Mouse (Mus musculus) heart, adult 8-10 months (tissue): ENCODE measurements at regions not wholly inside any gene's neighbourhood (a gene's known extent, or its start where the extent isn't known, plus 50 kb on each side); places are given as distances from the start of the nearest gene placed in this dataset.
A peak's percentile ranks its signal among the peaks of the same experiment; 100 is the strongest.

Source experiments
- DNase-seq: peaks from one replicate; pipeline ENCODE4 v3.0.0; 2022; ENCODE audit warnings: low spot score

DNA sequence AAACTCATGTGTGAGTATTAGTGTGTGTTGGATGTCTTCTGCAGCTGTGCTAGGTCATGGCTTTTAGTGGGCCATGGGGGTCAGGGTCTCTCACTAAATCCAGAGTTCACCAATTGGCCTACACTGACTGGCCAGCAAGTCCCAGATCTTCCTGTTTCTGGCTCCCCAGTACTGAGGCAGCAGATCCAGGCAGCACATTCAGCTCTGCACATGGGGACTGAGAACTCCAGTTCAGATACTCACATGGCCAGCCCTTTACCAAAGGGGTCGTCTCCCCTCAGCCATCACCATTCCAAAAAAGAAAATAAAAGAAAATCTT, 521.6 kb upstream of the Cited2 start:
- no peak for DNase-seq

DNA sequence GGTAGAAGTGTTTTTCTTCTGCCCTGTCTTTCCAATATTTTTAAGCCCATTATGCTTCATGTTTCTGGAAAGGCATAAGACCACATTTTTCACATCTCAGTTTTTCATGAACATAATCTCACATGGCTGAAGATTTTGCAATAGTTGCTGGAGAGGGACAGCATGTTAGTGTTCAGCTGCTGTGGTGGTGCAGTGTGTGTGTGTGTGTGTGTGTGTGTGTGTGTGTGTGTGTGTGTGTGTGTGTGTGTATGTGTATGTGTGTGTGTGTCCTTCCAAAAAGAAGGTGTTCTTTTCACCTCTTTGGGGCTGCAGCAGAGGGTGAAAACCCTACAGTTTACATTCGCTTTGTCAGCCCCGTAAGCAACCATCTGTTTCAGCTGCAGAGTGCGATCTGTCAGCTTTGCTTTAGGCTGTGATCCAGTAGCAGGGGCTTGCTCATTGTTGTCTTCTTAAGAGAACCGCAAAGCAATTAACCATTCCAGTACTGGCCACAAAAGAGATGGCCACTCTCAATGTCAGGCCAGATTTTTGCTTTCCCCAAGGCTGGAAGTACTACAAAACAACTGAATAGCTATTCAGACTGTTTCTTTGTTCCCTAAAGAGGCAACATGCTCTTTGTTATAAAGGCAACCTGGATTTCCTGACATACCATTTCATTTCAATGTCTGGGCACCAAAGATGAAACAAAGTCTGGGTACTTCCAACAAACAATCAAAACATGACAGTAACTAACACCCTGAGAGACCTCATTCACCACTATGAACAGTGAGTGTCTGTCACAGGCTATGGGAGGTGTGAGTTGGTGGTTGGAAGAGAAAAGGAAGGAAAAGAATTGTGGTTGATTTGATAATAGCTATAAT, 520.2 kb upstream of the Cited2 start:
- DNase-seq = no peak

DNA sequence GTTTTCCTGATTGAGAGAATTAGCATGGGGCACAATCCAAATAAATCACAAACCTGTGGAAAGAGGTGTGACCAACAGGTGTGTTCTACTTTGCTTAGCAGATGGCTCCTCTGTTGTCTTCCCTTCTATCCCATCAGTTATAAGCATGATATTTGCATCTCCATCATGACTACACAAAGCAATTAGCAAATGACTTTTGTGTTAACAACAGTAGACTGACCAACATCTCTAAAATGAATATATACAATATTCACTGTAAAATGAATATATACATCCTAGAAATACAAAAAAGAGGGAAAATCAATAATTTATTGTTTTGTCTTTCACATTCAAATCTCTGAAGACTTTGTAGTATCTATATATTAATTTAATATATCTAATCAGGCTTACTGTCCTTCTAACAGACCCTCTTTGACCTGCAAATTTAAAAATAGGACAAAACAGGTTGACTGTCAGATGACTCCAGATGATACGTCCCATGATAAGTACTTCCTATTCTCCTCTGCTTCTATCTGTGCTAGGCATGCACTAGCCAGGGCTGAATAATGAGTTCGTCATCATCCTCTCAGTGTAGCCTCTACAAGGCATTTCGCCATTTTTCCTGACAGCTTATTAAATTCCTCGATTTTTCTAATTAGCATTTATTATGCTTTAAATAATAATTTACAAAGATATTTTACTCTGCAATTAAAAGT, 519.5 kb upstream of the Cited2 start:
- no peak for DNase-seq

DNA sequence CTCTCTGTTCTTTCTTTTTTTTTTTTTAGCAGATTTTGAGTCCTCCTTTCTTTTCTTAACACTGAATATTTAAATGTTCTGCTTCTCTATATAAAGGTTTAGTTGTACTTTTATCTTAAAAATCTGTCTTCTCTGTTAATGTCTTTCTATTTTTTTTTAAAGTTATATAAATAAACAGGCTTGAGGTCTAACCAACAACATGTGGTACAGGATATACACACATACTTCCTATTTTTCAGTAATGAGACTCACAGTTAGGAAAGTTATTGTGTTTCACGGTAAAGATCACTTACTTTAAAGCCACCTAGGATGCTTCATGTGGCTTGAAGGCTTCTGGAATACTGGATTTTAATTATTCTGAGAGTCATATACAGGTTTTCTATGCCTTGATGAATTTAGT, 518.9 kb upstream of the Cited2 start:
- no peak for DNase-seq

DNA sequence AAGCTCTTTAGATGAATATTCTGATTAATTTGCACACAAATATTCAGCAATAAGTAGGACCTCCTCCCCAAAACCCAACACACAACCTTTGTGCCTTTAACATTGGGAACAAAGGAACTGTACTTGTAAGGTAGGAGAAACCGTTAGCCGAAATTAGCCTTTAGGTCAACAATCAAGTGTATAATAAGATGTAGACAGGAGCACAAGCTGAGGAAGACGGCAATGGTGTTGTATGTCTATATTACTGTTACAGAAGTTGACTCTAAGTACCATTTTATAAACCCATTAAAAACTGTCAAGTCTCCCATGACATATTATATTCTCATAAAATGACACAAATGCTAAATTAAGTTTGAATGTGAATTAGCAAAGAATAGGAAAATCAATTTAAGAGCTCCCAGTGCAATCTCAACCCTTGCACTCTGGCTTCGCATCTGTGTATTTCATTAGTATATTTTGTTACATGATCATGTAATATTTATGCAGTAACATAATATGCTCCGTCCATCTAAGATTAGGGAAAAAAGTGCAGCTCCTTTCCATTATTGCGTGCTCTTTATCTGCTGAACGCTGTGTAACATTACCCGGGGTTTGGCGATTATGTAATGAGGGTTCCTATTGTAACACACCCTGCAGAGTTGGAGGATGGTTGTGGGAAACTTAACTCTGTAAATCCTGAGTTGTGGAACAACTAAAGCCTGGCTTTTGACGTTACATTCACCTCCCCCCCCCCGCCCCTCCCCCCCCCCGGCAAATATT, 510.3 kb upstream of the Cited2 start:
- peak; percentile 48 for DNase-seq

DNA sequence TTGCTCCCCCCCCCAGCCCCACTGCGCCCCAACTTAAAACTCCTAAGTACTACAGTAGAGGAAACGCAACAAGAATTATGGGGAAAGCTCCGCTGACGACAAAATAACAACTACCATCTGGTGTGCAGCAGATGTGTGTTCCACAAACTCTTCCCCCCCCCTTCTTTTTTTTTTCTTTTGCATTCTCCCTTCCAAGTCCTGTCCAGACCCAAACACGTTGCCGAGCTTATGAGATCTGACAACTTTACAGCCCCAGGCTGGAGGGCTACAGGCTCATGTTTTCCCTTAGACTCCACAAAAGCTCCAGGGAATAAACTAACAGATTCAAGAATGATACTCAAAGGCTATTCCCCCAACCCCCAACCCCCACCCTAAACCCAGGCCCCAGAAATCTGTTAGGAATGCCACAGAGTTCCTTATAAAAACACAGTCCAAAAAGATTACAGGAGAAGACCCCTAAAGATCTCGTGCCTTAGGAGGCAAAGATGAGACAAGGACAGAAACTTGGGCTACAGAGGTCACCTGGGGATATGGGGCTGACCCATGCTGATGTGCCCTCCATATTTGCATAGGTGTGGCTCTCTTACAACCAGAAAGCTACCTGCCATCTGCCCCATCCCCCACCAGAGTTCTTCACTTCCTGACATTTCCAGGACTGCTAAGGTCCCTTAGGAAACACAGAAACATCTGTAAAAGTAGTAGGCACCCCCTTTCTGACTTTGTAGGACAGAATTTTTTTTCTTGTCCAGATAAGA, 509.5 kb upstream of the Cited2 start:
- DNase-seq = no peak

DNA sequence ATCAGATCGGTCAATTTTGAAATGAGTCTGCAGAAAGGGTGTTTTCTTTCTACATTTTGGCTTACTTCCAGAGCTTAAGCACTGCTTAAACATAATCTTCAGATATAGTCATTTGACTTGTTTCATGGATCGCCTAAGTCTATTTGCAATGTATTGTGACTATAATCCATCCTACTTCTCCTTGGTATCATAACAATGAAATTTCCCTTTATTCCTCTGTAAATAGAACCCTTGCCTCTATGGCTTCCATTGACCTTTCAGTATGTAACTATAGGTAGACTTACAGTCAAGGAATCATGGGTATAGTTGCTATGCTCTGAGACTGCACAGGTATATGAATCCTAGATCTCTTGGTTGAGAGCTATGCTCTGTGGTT, 509.0 kb upstream of the Cited2 start:
- no peak for DNase-seq

DNA sequence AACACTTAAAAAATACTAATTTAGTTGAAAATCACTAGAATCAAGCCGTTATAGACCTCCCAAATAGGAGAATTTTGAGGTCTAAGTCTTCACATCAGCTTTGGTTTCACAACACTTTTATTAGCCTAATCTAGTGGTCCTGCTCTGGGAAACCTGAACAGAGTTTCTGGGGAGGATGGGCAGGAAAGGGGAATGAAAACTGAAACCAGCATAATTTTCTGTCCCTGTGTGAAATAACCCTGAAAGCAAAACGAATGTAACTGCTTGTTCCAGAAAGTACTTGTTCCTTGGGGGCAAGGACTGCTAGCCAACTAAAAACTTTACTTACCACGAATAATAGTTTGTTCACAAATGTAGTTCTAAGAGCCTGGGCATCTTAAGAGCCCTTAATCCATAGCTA, 508.0 kb upstream of the Cited2 start:
- no peak for DNase-seq

DNA sequence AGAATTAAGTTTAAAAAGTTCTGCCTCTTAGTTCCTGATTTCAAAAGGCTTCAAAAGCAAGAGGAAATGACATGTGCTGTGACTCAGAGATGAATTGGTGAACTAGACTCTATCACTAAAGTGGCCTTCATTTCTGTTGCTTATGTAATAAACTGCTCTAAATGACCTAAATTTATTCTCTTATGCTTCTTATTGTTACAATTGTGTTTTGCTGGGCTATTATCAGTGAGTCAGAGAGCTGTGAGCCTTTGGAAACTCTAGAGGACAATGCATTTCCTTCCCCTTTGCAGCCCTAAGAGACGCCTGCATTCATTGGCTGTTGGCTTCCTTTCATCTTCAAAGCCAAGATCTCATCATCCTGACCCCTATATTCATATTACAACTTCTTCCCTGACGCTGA, 501.5 kb upstream of the Cited2 start:
- no peak for DNase-seq

DNA sequence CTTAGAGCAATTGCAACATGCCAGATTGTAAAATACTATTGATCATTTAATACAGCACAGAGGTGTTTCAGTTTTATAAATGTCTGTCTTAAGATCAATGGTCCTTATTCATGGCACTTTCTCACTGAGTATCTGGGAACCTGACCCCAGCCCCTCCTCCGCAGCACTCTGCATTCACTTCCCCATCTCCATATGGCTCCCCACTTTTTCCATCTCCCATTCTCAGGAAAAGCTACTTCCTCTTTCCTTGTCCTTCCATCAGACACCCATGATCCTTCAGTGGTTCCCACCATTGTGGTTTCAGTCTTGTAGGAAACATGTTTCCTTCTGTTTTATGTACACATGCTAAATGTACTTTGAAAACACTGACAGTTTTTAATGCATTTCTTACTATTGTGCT, 497.3 kb upstream of the Cited2 start:
- DNase-seq = no peak

DNA sequence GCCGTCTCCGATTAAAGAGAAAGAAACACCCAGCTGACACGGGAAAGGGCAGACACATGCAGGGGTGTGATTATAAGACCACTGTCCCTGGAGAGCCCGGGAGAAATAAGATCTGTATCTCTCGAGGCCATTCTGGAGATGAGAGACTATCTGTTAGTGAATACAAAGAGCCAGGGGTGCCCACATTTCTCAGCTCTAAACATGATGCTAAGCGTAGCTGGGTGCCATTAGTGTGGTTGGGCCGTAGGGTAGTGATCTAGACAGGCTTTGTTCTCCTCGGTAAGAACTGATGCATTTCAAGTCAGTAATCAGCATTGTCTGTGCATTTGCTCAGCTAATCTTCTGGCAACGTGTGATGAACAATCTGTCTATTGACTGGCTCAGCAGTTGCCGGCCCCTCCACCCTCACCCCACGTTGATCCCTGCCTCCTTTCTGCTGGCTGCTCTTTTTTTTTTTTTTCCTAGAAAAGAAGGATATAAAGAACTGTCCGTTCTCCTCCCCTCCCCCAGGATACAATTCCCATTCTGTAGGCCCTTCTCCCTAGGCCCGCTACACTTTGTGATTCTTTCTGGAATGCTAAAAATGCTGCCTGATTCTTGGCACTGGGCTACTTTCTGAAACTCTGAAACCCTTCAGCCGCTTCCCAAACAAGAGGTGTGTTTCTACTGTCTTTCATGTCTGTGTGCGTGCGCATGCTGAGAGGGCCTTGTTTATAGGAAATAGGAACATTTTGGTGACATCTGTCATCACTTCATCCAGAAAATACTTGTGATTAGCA, 492.8 kb upstream of the Cited2 start:
- DNase-seq = no peak

DNA sequence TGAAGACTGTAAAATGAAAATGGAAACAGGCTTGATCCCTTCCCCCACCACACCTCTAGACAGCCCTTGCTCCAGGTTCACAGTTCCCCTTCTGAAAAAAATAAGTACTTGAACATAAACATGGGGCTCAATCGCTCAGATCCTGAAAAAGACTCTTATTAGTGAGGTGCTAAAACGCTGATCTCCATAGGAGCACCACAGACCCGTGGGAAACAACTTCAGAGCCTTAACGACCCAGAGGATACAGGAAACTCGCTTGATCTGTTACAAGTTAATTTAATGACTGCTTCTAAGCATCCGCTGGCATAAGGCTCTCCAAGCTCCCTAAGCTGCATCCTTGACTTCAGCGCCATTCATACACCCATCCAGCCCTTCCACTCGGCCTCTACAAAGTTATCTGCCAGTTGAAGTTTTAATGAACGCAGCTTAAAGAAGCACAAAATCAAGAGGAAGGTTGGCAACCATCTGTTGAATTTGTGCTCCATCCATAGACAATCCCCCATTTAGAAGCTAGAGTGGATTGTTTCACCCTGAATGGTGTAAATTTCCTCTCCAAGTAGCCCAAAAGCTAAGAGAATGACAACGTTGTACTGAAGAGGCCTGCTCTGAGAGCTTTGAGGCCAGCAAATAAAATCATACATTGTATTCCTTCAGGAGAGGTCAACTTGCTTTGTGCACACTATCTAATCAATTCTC, 486.9 kb upstream of the Cited2 start:
- no peak for DNase-seq

DNA sequence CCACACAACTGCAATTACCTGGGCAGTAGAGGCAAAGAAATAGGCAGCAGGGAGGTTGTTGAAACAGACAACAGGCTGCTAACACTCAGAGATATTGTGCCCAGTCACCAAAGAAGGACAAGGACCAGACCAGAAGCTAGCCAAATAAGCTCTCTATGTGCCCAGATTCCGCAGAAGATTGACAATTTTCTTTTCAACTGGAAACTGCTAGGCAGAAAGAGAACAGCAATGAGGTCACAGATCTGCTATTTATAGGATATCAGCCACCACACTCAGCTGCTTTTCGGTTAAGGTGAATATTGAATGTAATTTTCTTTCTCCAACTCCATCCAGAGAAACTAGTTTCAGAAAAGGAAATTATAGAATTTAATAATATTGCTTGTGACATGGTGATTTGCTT, 486.3 kb upstream of the Cited2 start:
- no peak for DNase-seq

DNA sequence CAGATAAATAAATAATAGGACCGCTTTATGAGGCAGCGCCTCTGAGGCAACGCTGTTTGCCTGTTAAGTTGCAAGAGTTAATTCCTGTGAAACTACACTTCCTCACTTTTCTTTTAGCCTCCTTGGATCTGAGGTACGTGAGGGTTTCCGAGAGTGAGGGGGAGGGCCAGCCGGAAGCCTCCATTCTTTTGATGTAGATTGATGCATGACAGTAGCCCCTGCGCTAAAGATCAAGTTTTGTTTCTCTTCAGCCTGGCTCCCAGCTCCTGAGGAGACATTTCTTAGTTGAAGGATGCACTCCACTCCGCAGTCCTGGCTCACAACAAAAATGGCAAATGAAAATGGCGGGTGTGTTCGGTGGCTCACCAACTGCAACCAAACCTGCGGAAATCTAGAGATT, 485.6 kb upstream of the Cited2 start:
- no peak for DNase-seq

DNA sequence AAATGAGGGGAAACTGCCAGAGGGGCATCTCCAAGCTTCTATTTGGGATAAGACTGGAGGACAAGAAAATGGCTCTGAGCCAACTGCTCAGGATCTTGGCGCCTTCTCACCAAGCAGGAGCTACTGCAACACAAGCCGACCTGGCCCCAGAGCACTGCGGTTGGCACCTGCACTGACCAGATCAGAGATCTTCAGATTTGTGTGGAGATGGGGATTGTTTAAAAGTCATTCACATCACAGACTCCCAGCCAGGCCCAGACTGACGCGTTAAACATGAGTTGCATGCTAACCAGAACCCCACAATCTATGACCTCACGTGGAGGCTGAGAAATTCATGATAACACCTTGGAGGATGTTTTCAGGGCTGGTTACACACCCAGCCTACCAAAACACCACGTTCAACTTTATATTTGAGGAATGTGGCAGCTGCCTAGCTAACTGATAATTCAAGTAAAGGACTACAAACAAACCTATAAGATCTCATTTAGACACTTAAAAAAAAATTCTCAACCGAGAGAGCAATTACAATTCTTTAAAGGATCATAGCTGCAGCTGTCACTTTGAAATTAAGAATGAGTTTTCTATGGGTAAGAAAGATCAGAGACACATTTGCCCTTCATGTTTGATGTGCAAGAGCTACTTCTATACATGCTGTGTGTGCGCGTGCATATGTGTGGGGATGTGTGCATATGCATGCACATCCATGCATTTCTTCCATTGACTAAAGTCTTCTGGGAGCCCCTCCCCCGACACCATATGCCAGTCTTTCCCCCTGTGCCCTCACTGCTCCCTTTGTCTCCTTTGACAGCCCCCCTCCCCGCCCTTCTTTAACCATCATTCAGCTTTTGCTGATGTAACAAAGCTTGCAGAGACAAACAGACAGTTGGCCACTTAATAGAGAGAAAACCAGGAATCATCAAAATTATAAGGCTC, 484.8 kb upstream of the Cited2 start:
- no peak for DNase-seq

DNA sequence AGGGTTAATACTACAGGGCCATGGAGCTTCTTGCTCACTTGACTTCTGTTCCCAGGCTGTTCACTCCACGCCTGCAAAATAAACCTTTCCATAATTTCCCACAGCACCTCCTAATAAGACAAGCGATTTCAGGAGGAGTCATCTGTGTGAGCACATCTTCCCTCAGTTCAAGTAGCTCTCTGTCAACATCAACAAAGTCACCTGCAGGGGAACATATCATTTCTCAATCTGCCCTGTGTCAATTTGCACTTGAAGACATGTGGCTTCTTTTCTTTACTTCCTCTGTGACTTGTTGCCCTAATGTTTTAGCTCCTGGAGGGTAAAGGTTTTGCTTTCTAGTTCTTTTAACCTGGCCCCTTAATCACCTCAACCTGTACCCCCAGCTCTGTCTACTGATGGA, 474.7 kb upstream of the Cited2 start:
- DNase-seq = no peak

DNA sequence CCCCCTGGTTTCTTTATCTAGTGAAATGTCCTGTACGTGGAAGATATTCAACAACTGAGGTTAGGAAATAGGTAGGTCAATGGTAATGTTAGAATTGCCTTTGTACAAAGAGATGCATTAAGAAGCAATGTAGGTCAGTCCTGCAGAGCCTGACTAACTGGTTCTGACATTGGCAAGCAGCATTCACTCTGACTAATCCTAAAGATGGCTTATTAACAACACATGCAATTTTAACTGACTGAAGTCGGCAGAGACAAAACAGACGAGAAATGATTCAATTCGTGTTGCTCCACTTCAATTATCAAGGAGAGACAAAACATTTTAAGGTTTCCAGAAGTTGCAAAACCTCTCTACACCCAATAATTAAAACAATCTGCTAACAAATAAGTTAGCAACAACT, 470.0 kb upstream of the Cited2 start:
- DNase-seq = no peak

DNA sequence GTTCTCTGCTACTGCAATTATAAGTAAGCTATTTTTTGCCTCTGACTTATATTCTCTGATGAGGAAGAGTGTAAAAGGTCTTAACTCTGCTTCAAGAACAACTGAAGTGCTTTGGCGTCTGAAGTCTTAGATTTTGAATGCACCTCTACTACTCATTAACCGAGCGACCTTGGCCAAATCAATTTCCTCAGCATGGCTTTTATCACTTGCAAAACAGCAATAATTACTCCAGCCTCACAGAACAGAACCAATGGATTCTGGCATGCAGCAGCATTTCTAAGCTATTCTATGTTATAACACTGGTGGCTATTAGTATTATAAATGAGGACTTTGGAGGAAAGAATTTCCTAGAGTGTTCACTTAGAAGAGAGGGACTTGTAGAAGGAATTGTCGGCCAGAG, 462.9 kb upstream of the Cited2 start:
- no peak for DNase-seq

DNA sequence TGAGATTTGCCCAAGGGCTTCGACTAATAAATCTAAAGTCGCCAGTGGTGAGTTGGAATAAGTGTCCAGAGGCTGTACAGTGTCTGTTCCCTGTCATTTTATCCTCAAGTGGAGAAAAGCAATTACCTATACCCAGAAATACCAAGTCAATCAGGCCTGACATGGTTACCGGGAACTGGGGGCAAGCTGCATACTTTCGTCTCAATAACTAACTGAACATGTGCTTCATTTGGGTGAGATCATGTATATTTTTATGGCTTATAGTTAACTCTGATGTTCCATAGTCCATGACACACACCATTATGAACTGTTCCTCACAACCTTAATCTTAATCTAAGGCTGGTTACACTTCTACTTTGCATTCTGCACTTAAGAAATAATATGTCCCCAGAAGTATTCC, 462.4 kb upstream of the Cited2 start:
- DNase-seq = no peak
